Mouse (Mus musculus): ENCODE measurements around the gene Anks1b.

The Anks1b gene

GRCm38 (mm10) chr10:90803112-90803511 is 929.8 kb downstream of the Anks1b start:
- Histone ChIP-seq H3K27me3 (ENCODE audit: control insufficient read depth, insufficient read depth, low read length, poor library complexity, severe bottlenecking) (no peaks in the 10 kb centered on the region), H3K36me3 (ENCODE audit: control insufficient read depth, insufficient read depth, low read length, poor library complexity, severe bottlenecking) (no peaks in the 10 kb centered on the region)
- peak; percentile 2 for DNase-seq (ENCODE audit: low read depth, low spot score)

- DNase-seq (ENCODE audit: low read depth, low spot score) = no peak
- no peaks in the 10 kb centered on the region for H3K27me3 ChIP-seq (ENCODE audit: control insufficient read depth, insufficient read depth, low read length, poor library complexity, severe bottlenecking)
- no peaks in the 10 kb centered on the region for H3K36me3 ChIP-seq (ENCODE audit: control insufficient read depth, insufficient read depth, low read length, poor library complexity, severe bottlenecking)
Observed at GRCm38 (mm10) chr10:90804602-90805095, 931.3 kb downstream of the Anks1b start.

- DNase-seq (ENCODE audit: low read depth, low spot score) = no peak
- H3K27me3 ChIP-seq (ENCODE audit: control insufficient read depth, insufficient read depth, low read length, poor library complexity, severe bottlenecking) = no peaks in the 10 kb centered on the region
Observed at GRCm38 (mm10) chr10:90808616-90809310, 935.5 kb downstream of the Anks1b start.

GRCm38 (mm10) chr10:90809911-90810590 is 936.7 kb downstream of the Anks1b start:
- DNase-seq (ENCODE audit: low read depth, low spot score) = no peak
- Histone ChIP-seq H3K36me3 (ENCODE audit: control insufficient read depth, insufficient read depth, low read length, poor library complexity, severe bottlenecking) (no peaks in the 10 kb centered on the region), H3K27me3 (ENCODE audit: control insufficient read depth, insufficient read depth, low read length, poor library complexity, severe bottlenecking) (no peaks in the 10 kb centered on the region)

More at GRCm38 (mm10) chr10:90808616-90809310, 935.5 kb downstream of the Anks1b start:
- no peaks in the 10 kb centered on the region for H3K36me3 ChIP-seq (ENCODE audit: control insufficient read depth, insufficient read depth, low read length, poor library complexity, severe bottlenecking)

DNA sequence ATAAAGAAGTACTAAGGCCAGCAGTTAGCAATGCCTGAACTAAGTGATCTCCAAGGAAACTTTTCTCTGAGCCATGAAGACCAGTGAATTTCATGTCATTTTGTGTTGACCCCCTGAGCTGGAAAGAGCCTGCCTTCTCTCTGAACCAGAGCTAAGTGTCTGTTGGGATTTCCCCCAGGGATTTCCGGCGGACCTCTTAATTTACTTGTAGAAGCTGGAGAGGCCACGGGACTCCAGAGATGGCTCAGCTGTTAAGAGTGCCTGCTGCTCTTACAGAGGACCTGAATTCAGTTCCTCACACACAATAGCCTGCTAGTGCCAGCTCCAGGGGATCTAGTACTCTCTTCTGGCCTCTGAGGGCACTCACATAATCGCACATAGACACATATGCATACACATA is 938.1 kb downstream of the Anks1b start:
- Histone ChIP-seq H3K27me3 (ENCODE audit: control insufficient read depth, insufficient read depth, low read length, poor library complexity, severe bottlenecking) (no peaks in the 10 kb centered on the region), H3K36me3 (ENCODE audit: control insufficient read depth, insufficient read depth, low read length, poor library complexity, severe bottlenecking) (no peaks in the 10 kb centered on the region)
- DNase-seq (ENCODE audit: low read depth, low spot score) = no peak

DNA sequence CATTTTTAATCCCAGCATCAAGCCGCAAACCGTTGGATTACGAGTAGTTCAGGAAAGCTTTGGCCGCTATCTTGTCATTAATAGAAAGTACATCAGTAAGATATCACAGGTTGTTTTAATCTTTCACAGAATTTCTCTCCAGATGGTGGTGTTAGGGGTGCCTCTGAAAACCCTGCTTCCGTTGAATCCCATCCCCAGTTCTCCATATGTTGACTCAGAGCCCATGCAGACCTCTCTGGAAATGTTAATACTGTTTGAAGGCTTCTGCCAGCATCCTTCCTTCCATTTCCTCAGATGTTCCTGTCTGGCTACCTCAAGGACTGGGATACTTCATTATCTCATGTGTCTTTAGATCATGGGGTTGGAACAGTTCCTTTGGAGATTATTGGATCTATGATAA is 940.0 kb downstream of the Anks1b start:
- no peaks in the 10 kb centered on the region for H3K36me3 ChIP-seq (ENCODE audit: control insufficient read depth, insufficient read depth, low read length, poor library complexity, severe bottlenecking)
- no peaks in the 10 kb centered on the region for H3K27me3 ChIP-seq (ENCODE audit: control insufficient read depth, insufficient read depth, low read length, poor library complexity, severe bottlenecking)
- no peak for DNase-seq (ENCODE audit: low read depth, low spot score)

DNA sequence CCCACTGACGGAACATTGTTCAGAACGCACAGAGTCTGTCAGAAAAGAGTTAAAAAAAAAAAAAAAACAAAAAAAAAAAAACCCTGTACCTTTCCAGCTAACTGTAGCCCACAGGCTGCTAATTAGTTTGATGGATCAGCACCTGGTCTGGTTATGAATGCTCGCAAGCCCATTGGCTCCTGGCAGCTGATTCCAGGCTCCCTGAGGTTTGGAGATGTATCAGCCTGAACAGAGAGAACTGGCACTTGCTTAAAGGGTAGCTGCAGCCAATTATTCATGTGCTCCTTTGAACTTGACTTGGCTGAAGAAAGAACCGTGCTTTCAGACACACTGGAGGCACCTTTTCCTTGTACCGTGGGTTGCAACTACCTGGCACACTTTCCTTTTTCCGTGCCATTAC is 941.1 kb downstream of the Anks1b start:
- Histone ChIP-seq H3K36me3 (ENCODE audit: control insufficient read depth, insufficient read depth, low read length, poor library complexity, severe bottlenecking) (no peaks in the 10 kb centered on the region), H3K27me3 (ENCODE audit: control insufficient read depth, insufficient read depth, low read length, poor library complexity, severe bottlenecking) (no peaks in the 10 kb centered on the region)
- DNase-seq (ENCODE audit: low read depth, low spot score) = no peak

GRCm38 (mm10) chr10:90818246-90818937 is 945.1 kb downstream of the Anks1b start:
- Histone ChIP-seq H3K36me3 (ENCODE audit: control insufficient read depth, insufficient read depth, low read length, poor library complexity, severe bottlenecking) (no peaks in the 10 kb centered on the region), H3K27me3 (ENCODE audit: control insufficient read depth, insufficient read depth, low read length, poor library complexity, severe bottlenecking) (no peaks in the 10 kb centered on the region)
- no peak for DNase-seq (ENCODE audit: low read depth, low spot score)

- H3K36me3 ChIP-seq (ENCODE audit: control insufficient read depth, insufficient read depth, low read length, poor library complexity, severe bottlenecking) = no peaks in the 10 kb centered on the region
- H3K27me3 ChIP-seq (ENCODE audit: control insufficient read depth, insufficient read depth, low read length, poor library complexity, severe bottlenecking) = no peaks in the 10 kb centered on the region
- DNase-seq (ENCODE audit: low read depth, low spot score) = no peak
Observed at GRCm38 (mm10) chr10:90823438-90823837, 950.1 kb downstream of the Anks1b start.

DNA sequence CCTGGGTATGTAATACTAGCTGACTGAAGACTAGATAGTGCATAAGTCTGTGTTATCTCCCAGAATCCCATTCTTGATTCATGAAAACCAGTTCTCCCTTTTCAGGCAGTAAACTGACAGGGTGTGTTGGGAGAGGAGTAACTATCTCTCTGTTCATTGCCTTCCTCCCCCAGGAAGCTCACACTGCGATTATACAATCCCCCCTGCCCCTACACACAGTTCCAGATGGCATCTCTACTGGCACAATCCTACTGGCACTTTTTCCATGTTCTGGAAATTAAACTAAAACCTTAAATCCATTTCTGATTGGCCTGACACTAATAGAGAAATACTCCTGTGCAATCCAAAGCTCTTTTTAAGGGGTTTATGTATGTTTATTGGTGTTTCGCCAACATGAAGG is 951.4 kb downstream of the Anks1b start:
- Histone ChIP-seq H3K36me3 (ENCODE audit: control insufficient read depth, insufficient read depth, low read length, poor library complexity, severe bottlenecking) (no peaks in the 10 kb centered on the region), H3K27me3 (ENCODE audit: control insufficient read depth, insufficient read depth, low read length, poor library complexity, severe bottlenecking) (no peaks in the 10 kb centered on the region)
- no peak for DNase-seq (ENCODE audit: low read depth, low spot score)

DNA sequence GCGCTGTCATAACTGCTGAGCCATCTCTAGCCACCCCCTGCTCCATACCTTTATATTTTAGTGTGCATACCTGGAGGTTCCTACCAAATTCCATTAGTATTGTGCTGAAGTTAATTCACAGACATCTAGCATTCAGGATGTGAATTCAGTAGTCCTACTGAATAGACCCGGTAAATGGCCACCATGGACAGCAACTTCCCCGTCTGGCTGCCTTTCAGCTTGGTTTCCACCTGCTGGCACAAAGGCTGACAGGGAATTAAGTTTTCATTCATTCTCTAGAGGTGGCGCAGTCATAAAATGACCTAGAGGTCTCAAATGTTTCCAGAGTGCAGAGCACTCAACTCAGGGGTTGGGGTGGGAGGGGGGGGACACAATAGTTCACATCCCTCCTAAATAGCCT is 953.6 kb downstream of the Anks1b start:
- H3K27me3 ChIP-seq (ENCODE audit: control insufficient read depth, insufficient read depth, low read length, poor library complexity, severe bottlenecking) = no peaks in the 10 kb centered on the region

DNA sequence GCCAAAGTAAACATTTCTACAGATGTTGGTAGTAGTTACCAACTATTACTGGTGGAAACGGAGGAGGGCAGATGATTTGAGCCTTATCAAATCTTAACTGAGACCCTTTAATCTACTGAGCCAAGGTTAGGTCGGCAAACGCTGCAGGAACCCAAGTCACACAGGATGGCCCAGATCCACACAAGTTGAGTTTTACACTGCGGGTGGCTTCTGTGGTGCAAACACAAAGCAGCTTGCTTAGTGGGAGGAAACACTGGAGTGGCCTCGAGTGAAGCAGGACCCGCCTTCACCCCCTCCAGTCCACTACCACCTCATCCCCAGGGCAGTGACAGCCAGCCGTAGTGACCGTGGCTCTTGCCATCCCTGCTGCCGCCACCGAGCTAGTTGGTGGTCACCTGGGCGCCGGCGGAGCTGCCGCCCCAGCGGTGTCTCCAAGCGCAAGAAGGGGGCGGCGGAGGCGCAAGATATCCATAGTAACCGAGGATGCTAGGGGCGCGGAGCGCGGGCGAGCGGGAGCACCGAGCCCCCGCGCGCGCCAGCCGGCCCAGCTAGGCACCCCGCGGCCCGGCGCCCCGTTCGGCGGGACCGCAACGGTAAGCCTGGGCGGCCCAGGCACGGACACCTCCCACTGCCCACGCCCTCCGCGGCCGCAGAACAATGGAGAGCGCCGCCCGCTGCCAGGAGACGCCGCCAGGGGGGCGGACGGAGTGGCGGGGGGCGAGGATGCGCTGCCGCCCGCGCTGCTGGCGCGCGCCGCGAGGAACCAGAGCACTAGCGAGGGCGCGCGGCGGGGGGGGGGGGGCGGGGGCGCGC is 955.5 kb downstream of the Anks1b start:
- no peaks in the 10 kb centered on the region for H3K36me3 ChIP-seq (ENCODE audit: control insufficient read depth, insufficient read depth, low read length, poor library complexity, severe bottlenecking)
- H3K27me3 ChIP-seq (ENCODE audit: control insufficient read depth, insufficient read depth, low read length, poor library complexity, severe bottlenecking) = no peaks in the 10 kb centered on the region
- DNase-seq (ENCODE audit: low read depth, low spot score) = no peak

More for the DNA sequence above, 953.6 kb downstream of the Anks1b start:
- no peaks in the 10 kb centered on the region for H3K36me3 ChIP-seq (ENCODE audit: control insufficient read depth, insufficient read depth, low read length, poor library complexity, severe bottlenecking)
- DNase-seq (ENCODE audit: low read depth, low spot score) = no peak

- no peak for DNase-seq (ENCODE audit: low read depth, low spot score)
Observed at GRCm38 (mm10) chr10:90829394-90830267, 956.3 kb downstream of the Anks1b start.

DNA sequence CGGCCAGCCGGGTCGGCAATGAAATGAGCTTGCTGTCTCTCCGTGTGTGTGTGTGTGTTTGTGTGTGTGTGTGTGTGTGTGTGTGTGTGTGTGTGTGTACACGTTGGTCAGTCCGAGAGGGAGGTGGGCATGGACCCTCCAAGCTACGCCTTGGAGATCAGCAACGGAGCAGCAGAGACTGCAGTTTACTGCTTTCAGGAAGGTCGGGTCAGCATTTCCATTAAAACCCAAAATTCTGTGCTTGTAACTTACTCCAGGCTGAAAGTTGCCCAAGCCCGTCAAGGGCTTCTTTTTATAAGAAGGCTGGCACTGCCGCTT is 956.9 kb downstream of the Anks1b start:
- no peak for DNase-seq (ENCODE audit: low read depth, low spot score)
- no peaks in the 10 kb centered on the region for H3K36me3 ChIP-seq (ENCODE audit: control insufficient read depth, insufficient read depth, low read length, poor library complexity, severe bottlenecking)
- no peaks in the 10 kb centered on the region for H3K27me3 ChIP-seq (ENCODE audit: control insufficient read depth, insufficient read depth, low read length, poor library complexity, severe bottlenecking)

More at GRCm38 (mm10) chr10:90829394-90830267, 956.3 kb downstream of the Anks1b start:
- Histone ChIP-seq H3K27me3 (ENCODE audit: control insufficient read depth, insufficient read depth, low read length, poor library complexity, severe bottlenecking) (no peaks in the 10 kb centered on the region), H3K36me3 (ENCODE audit: control insufficient read depth, insufficient read depth, low read length, poor library complexity, severe bottlenecking) (no peaks in the 10 kb centered on the region)

All from splenic B cell, adult 2 months (primary cell).